Mouse (Mus musculus) small intestine, adult 2 months (tissue): ENCODE measurements around the gene Brd2. TPM values are rescaled to one million over a fixed set of nuclear protein-coding genes. Genes with fewer than 3 reads are reported as not detected.
A peak's percentile ranks its signal among the peaks of the same experiment; 100 is the strongest.

Source experiments
- H3K27ac ChIP-seq: fragments of 200-500 bp; 2 replicates; pipeline ENCODE4 v1.5.1; 2012; ENCODE audit warnings: low read depth, low read length, control low read depth, inconsistent platforms; ENCODE audit not compliant: insufficient read depth
- H3K27me3 ChIP-seq: fragments of 200-500 bp; 2 replicates; pipeline ENCODE4 v1.6.1; 2012; ENCODE audit warnings: mild to moderate bottlenecking, moderate library complexity, low read length, inconsistent platforms; ENCODE audit not compliant: control insufficient read depth, insufficient read depth
- H3K36me3 ChIP-seq: fragments of 200-500 bp; 2 replicates; pipeline ENCODE4 v1.6.1; 2012; ENCODE audit warnings: mild to moderate bottlenecking, low read length, control low read depth, inconsistent platforms; ENCODE audit not compliant: control insufficient read depth, insufficient read depth
- H3K4me1 ChIP-seq: fragments of 200-500 bp; 2 replicates; pipeline ENCODE4 v1.6.1; 2012; ENCODE audit warnings: low read length, inconsistent platforms, mixed read lengths; ENCODE audit not compliant: control insufficient read depth, insufficient read depth, insufficient read length
- H3K4me3 ChIP-seq: fragments of 200-500 bp; 2 replicates; pipeline ENCODE4 v1.5.1; 2012; ENCODE audit warnings: low read depth, mild to moderate bottlenecking, control low read depth, inconsistent platforms, low read length, moderate library complexity
- CTCF ChIP-seq: fragments of 200-500 bp; IDR thresholded peaks from 2 replicates; pipeline ENCODE4 v1.5.1; 2012; ENCODE audit warnings: low read depth, mild to moderate bottlenecking, control low read depth, inconsistent platforms, low read length, moderate library complexity, mixed read lengths; ENCODE audit not compliant: insufficient replicate concordance, insufficient read length; ENCODE audit errors: extremely low read depth
- POLR2A ChIP-seq: fragments of 200-500 bp; IDR thresholded peaks from 2 replicates; pipeline ENCODE4 v1.6.1; 2012; ENCODE audit warnings: low read depth, mild to moderate bottlenecking, control low read depth, inconsistent platforms, low read length, moderate library complexity
- WGBS: fragments of 180-500 bp; shearing (Covaris S2); methylation state at CpG from one replicate; pipeline ENCODE4 v1.1.7; 2018; 5-methylcytosine and 5-hydroxymethylcytosine counted together
- polyA plus RNA-seq: library from polyadenylated mRNA; depleted of rRNA; stranded (reverse); fragments of >200 nt; gene quantifications from 2 replicates; pipeline ENCODE4 v1.2.3, GENCODE M21; 2012

Gene Brd2
- polyA plus RNA-seq, 1 experiment = 73.1 TPM

GRCm38 (mm10) chr17:34119249-34120179 is 2.9 kb downstream of the Brd2 start, which contains the start of gene H2-DMa:
Gene H2-DMa (plus strand): TSS chr17:34119541.
- Histone ChIP-seq H3K27ac (peak within 1 kb of the TSS; percentile 100), H3K27me3 (no peaks in the 10 kb centered on the region), H3K4me3 (peak within 1 kb of the TSS; percentile 95), H3K36me3 (peaks cover 40% of the 10 kb centered on the region), H3K4me1 (peaks cover 11% of the 10 kb centered on the region; the same call in 1 of the 2 replicates)
- under 1% methylated on average over 96 of the region's 96 CpGs for WGBS
- TF ChIP-seq POLR2A (peak; percentile 98), CTCF (no peak)

GRCm38 (mm10) chr17:34118873-34119248 is 3.6 kb downstream of the Brd2 start:
- peaks cover 46% of the 10 kb centered on the region for H3K36me3 ChIP-seq
- H3K4me3 ChIP-seq = peak overlapping the region; percentile 79
- under 1% methylated on average over 38 of the region's 38 CpGs for WGBS
- peaks cover 9% of the 10 kb centered on the region; the same call in 1 of the 2 replicates for H3K4me1 ChIP-seq
- TF ChIP-seq CTCF = no peak
- no peak for TF ChIP-seq POLR2A
- no peaks in the 10 kb centered on the region for H3K27me3 ChIP-seq
- peak overlapping the region; percentile 41 for H3K27ac ChIP-seq

- under 1% methylated on average over 67 of the region's 67 CpGs for WGBS
- H3K4me1 ChIP-seq = peaks cover 7% of the 10 kb centered on the region; the same call in 1 of the 2 replicates
- no peaks in the 10 kb centered on the region for H3K27me3 ChIP-seq
- H3K27ac ChIP-seq = peak overlapping the region; percentile 41
- H3K4me3 ChIP-seq = peak overlapping the region; percentile 79
- TF ChIP-seq CTCF = no peak
- TF ChIP-seq POLR2A = no peak
- H3K36me3 ChIP-seq = peaks cover 52% of the 10 kb centered on the region
Measured at GRCm38 (mm10) chr17:34118113-34118872, 4.1 kb downstream of the Brd2 start.

- H3K36me3 ChIP-seq = peaks cover 59% of the 10 kb centered on the region
- H3K27ac ChIP-seq = no peak overlapping the region
- WGBS = 0% methylated on average over 5 of the region's 5 CpGs
- no peaks in the 10 kb centered on the region for H3K27me3 ChIP-seq
- TF ChIP-seq POLR2A = no peak
- no peak for TF ChIP-seq CTCF
- H3K4me3 ChIP-seq = peak overlapping the region; percentile 79
- peaks cover 7% of the 10 kb centered on the region; the same call in 1 of the 2 replicates for H3K4me1 ChIP-seq
Measured at GRCm38 (mm10) chr17:34117421-34118112, 4.9 kb downstream of the Brd2 start.

- H3K4me3 ChIP-seq = peak overlapping the region; percentile 66
- H3K36me3 ChIP-seq = peaks cover 66% of the 10 kb centered on the region
- TF ChIP-seq CTCF (no peak), POLR2A (no peak)
- no peaks in the 10 kb centered on the region for H3K27me3 ChIP-seq
- H3K27ac ChIP-seq = no peak overlapping the region
- peaks cover 7% of the 10 kb centered on the region; the same call in 1 of the 2 replicates for H3K4me1 ChIP-seq
- WGBS = 4% methylated on average over 7 of the region's 7 CpGs
Measured at GRCm38 (mm10) chr17:34116736-34117370, 5.6 kb downstream of the Brd2 start.

- Histone ChIP-seq H3K27ac (no peak overlapping the region), H3K36me3 (peaks cover 79% of the 10 kb centered on the region), H3K4me3 (no peak overlapping the region), H3K27me3 (no peaks in the 10 kb centered on the region), H3K4me1 (peaks cover 7% of the 10 kb centered on the region; the same call in 1 of the 2 replicates)
- 80% methylated on average over 7 of the region's 7 CpGs for WGBS
- TF ChIP-seq CTCF = no peak
- TF ChIP-seq POLR2A = no peak
Measured at GRCm38 (mm10) chr17:34114114-34114513, 8.3 kb downstream of the Brd2 start.
